Mouse (Mus musculus) hindbrain, postnatal 0 days (tissue): Measurements from ENCODE around the gene Nop9. TPM values are rescaled to one million over a fixed set of nuclear protein-coding genes. Genes with fewer than 3 reads are reported as not detected.
A peak's percentile ranks its signal among the peaks of the same experiment; 100 is the strongest.

ENCODE experiments used
- ATAC-seq: fragments of 200-750 bp; cut with Nextera tagmentation; 2 replicates; pipeline ENCODE4 v1.8.0; 2017; ENCODE audit warnings: mild to moderate bottlenecking, moderate TSS enrichment, moderate library complexity
- DNase-seq: peaks from one replicate; pipeline ENCODE4 v3.0.0-alpha.2; 2015; ENCODE audit warnings: low spot score
- H3K27ac ChIP-seq: fragments of 300-500 bp; sonication (generic); 2 replicates; pipeline ENCODE4 v1.5.1; 2014; ENCODE audit warnings: mild to moderate bottlenecking
- H3K27me3 ChIP-seq: fragments of 300-500 bp; sonication (generic); 2 replicates; pipeline ENCODE4 v1.6.1; 2014; ENCODE audit warnings: low read length, mixed read lengths; ENCODE audit not compliant: insufficient read depth
- H3K36me3 ChIP-seq: fragments of 300-500 bp; sonication (generic); 2 replicates; pipeline ENCODE4 v1.6.1; 2014; ENCODE audit warnings: low read length, mixed read lengths; ENCODE audit not compliant: insufficient read depth
- H3K4me1 ChIP-seq: fragments of 300-500 bp; sonication (generic); 2 replicates; pipeline ENCODE4 v1.6.1; 2014; ENCODE audit warnings: antibody characterized with exemption, low read length, mixed read lengths; ENCODE audit not compliant: insufficient read depth
- H3K4me2 ChIP-seq: fragments of 300-500 bp; sonication (generic); 2 replicates; pipeline ENCODE4 v1.6.1; 2014; ENCODE audit warnings: low read depth, mild to moderate bottlenecking, low read length, moderate library complexity, mixed read lengths
- H3K4me3 ChIP-seq: fragments of 300-500 bp; sonication (generic); 2 replicates; pipeline ENCODE4 v1.5.1; 2014; ENCODE audit warnings: low read length
- H3K9ac ChIP-seq: fragments of 300-500 bp; sonication (generic); replicated peaks from 2 replicates; pipeline ENCODE4 v1.6.1; 2014; ENCODE audit warnings: mild to moderate bottlenecking, low read length, moderate library complexity, mixed read lengths
- H3K9me3 ChIP-seq: fragments of 300-500 bp; sonication (generic); 2 replicates; pipeline ENCODE4 v1.6.1; 2016; ENCODE audit warnings: low read length, mixed read lengths
- CTCF ChIP-seq: IDR thresholded peaks from 2 replicates; pipeline ENCODE4 v1.5.1; 2016; ENCODE audit warnings: antibody characterized with exemption, control low read depth, low read depth
- WGBS: fragments of 180-500 bp; shearing (Covaris S2); extraction: QIAGEN DNeasy Blood & Tissue Kit; methylation state at CpG from one replicate; pipeline ENCODE4 v1.1.7; 2014; 5-methylcytosine and 5-hydroxymethylcytosine counted together
- polyA plus RNA-seq: library from polyadenylated mRNA; unstranded; fragments of >200 nt; fragmentation: Nextera tagmentation; extraction: Ambion mirVana; gene quantifications from 2 replicates; pipeline ENCODE4 v1.2.1, GENCODE M21; 2015
- total RNA-seq: library from RNA; depleted of rRNA; stranded (reverse); fragments of >200 nt; gene quantifications from 2 replicates; pipeline ENCODE4 v1.2.3, GENCODE M21; 2014

The Nop9 gene
- total and polyA plus RNA-seq, 2 experiments from 2014 or later, result 23.0 to 28.9 TPM

DNA sequence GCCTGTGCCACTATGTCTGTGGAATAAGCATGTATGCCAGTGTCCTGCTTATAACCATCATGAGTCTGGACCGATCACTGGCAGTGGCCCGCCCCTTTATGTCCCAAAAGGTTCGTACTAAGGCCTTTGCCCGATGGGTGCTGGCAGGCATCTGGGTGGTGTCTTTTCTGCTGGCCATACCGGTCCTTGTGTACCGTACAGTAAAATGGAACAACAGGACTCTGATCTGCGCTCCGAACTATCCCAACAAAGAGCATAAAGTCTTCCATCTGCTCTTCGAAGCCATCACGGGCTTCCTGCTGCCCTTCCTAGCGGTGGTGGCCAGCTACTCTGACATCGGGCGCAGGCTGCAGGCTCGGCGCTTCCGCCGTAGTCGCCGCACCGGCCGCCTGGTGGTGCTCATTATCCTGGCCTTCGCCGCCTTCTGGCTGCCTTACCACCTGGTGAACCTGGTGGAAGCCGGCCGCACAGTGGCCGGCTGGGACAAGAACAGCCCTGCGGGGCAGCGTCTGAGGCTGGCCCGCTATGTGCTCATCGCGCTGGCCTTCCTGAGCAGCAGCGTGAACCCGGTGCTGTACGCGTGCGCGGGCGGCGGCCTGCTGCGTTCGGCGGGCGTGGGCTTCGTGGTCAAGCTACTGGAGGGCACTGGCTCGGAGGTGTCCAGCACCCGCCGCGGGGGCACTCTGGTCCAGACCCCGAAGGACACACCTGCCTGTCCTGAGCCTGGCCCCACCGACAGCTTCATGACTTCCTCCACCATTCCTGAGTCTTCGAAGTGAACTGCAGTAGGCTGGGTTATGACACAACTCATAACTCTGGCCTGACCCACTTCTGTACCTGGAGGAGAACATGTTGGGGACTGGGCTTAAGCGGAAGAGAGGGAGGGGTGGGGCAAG lies 22.3 kb downstream of the Nop9 start:
- DNase-seq (peak; percentile 74), ATAC-seq (peak; percentile 80)
- Histone ChIP-seq H3K4me3 (peak overlapping the region; percentile 35), H3K27me3 (peaks cover 16% of the 10 kb centered on the region), H3K4me1 (peaks cover 5% of the 10 kb centered on the region; the same call in 1 of the 2 replicates), H3K9ac (peak overlapping the region; percentile 48), H3K9me3 (no peaks in the 10 kb centered on the region), H3K27ac (0 out of 2 replicates have a peak overlapping the region, but pooled peaks have one; percentile 26), H3K36me3 (no peaks in the 10 kb centered on the region), H3K4me2 (peak overlapping the region; percentile 64)
- TF ChIP-seq CTCF, result peak; percentile 69
- 13% methylated on average over 52 of the region's 52 CpGs for WGBS

DNA sequence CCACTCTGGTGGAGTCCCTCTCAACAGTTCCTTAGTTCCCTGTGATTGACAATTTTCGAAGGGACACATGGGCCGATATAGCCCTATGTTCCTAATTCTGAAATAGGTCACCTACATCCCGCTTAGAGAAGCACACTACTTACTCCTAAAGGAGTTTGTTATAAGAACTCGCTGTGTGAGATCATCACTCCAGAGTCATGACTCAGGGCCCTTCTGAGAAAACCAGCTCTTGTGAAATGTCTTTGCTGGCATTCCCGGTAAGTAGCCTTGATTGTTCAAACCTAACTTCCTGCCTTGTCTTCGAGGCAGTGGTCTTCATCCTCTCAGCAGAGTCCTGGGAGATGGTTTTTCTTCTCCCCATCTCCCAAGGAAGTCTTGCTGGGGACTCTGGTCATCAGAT lies 23.1 kb downstream of the Nop9 start:
- H3K4me1 ChIP-seq, result peaks cover 3% of the 10 kb centered on the region; the same call in 1 of the 2 replicates
- no peak for ATAC-seq
- no peaks in the 10 kb centered on the region for H3K36me3 ChIP-seq
- no peak for TF ChIP-seq CTCF
- H3K27ac ChIP-seq, result no peak overlapping the region
- no peak overlapping the region for H3K4me3 ChIP-seq
- WGBS, result 88% methylated on average over 6 of the region's 6 CpGs
- no peak for DNase-seq
- no peak overlapping the region for H3K9ac ChIP-seq
- H3K27me3 ChIP-seq, result peaks cover 16% of the 10 kb centered on the region; the same call in 1 of the 2 replicates
- no peaks in the 10 kb centered on the region for H3K9me3 ChIP-seq
- H3K4me2 ChIP-seq, result no peak overlapping the region; the same call in 1 of the 2 replicates

GRCm38 (mm10) chr14:55769087-55769703 lies 23.7 kb downstream of the Nop9 start:
- H3K4me3 ChIP-seq, result no peak overlapping the region
- no peak for TF ChIP-seq CTCF
- H3K36me3 ChIP-seq, result no peaks in the 10 kb centered on the region
- peaks cover 14% of the 10 kb centered on the region; the same call in 1 of the 2 replicates for H3K27me3 ChIP-seq
- WGBS, result 79% methylated on average over 16 of the region's 16 CpGs
- H3K27ac ChIP-seq, result no peak overlapping the region
- peaks cover 3% of the 10 kb centered on the region; the same call in 1 of the 2 replicates for H3K4me1 ChIP-seq
- ATAC-seq (no peak), DNase-seq (no peak)
- no peak overlapping the region for H3K9ac ChIP-seq
- no peak overlapping the region for H3K4me2 ChIP-seq
- no peaks in the 10 kb centered on the region for H3K9me3 ChIP-seq

DNA sequence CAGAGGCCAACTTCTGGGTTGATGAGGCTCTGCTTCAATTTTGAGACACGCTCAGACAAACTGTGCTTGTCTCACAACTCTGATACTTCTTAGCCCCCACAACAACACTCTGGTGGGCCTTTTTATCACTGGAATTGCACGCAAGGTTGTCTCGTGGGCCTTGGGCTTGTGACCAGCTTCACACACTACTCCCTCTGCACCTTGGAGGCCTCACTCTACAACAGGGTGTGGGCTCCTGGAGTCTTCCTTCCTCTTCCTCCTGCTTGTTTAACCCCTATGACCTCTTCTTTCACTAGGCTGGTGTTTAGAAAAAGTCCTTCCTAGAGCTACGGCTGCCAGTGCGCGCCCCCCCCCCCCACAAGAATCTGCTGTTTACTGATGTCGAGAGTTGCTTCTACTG lies 31.2 kb downstream of the Nop9 start:
- Histone ChIP-seq H3K4me1 (no peaks in the 10 kb centered on the region), H3K4me3 (no peak overlapping the region), H3K9ac (no peak overlapping the region), H3K4me2 (no peak overlapping the region), H3K36me3 (no peaks in the 10 kb centered on the region), H3K27me3 (peaks cover 3% of the 10 kb centered on the region), H3K27ac (no peak overlapping the region), H3K9me3 (no peaks in the 10 kb centered on the region)
- DNase-seq (no peak), ATAC-seq (no peak)
- 76% methylated on average over 7 of the region's 7 CpGs for WGBS
- no peak for TF ChIP-seq CTCF

- TF ChIP-seq CTCF, result no peak
- peaks cover 8% of the 10 kb centered on the region for H3K27me3 ChIP-seq
- ATAC-seq (no peak), DNase-seq (no peak)
- H3K36me3 ChIP-seq, result no peaks in the 10 kb centered on the region
- H3K4me3 ChIP-seq, result no peak overlapping the region
- no peaks in the 10 kb centered on the region for H3K4me1 ChIP-seq
- no peak overlapping the region for H3K4me2 ChIP-seq
- no peak overlapping the region for H3K9ac ChIP-seq
- H3K27ac ChIP-seq, result no peak overlapping the region
- no peaks in the 10 kb centered on the region for H3K9me3 ChIP-seq
- WGBS, result 44% methylated on average over 3 of the region's 3 CpGs
These were observed 31.7 kb downstream of the Nop9 start for GRCm38 (mm10) chr14:55777176-55777575.

DNA sequence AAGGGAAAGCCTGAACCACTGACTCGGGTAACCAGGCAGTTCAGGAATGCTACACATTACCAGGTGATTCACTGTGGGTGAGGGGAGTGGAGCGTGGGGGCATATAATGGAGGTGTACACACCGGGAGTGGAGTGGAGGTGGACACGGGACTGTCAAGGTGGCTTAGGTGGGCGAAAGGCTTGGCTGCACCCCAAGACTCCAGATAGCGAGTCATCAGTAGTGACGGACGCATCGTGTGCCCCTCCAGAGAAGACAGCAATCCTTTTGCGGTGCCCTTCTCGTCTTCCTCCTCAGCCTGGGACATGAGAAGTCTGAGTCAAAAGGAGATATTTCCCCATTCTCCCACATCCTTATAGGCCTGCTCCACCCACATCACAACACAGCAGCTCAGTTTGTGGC lies 32.3 kb downstream of the Nop9 start:
- H3K27ac ChIP-seq, result no peak overlapping the region
- 89% methylated on average over 11 of the region's 11 CpGs for WGBS
- no peak for TF ChIP-seq CTCF
- no peak overlapping the region for H3K4me2 ChIP-seq
- H3K4me3 ChIP-seq, result no peak overlapping the region
- no peak for ATAC-seq
- H3K9me3 ChIP-seq, result no peaks in the 10 kb centered on the region
- H3K36me3 ChIP-seq, result no peaks in the 10 kb centered on the region
- H3K27me3 ChIP-seq, result peaks cover 14% of the 10 kb centered on the region
- H3K9ac ChIP-seq, result no peak overlapping the region
- DNase-seq, result no peak
- H3K4me1 ChIP-seq, result 0 out of 2 replicates have a peak, but pooled peaks cover 2% of the 10 kb centered on the region
